Mouse (Mus musculus) CD8-positive naive resting alpha-beta T cell, adult 2 months (primary cell): ENCODE measurements around the gene Senp2.

Experiments used
- DNase-seq, 2 experiments: peaks; one replicate each; pipeline ENCODE4 v3.0.0; 2022; ENCODE audit warnings: low read depth in 2 of 2, low spot score in 2 of 2

The Senp2 gene

DNA sequence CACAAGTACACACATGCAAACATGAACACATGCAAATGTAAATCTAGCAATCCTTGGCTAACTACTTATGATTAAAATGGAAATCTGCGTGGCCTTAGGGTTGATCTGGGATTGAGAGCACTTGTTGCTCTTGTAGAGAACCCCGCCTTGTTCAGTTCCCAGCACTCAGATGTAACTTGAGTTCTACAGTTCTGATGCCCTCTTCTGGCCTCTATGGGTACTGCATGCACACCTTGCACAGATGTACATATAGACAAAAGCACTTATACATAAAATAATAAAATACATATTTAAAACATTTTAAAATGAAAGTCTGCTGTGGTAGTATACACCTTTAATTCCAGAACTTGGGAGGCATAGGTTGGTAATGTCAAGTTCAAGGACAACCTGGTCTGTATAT, 12.8 kb downstream of the Senp2 start:
- peak; percentile 14 to 39 for DNase-seq

- no peak for DNase-seq
Observed at GRCm38 (mm10) chr16:22027474-22027873, 18.2 kb downstream of the Senp2 start.

DNA sequence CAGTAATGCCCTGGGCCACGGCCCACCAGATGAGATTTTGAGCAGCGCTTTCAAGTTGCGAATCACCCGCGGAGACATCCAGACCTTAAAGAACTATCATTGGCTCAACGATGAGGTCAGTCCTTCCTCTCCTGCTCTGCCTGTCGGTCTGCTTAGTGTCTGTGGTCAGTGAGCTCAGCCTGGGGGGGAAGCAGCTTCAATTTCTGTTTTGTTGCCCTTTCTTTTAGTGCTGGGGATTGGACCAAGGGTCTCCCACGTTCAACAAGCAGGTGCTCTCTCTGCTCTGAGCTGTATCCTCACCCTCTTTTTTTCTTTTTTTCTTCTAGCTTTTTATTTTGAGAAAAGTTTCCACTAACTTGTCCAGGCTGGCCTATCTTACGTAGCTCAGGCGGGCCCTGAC, 29.3 kb downstream of the Senp2 start:
- no peak for DNase-seq

DNA sequence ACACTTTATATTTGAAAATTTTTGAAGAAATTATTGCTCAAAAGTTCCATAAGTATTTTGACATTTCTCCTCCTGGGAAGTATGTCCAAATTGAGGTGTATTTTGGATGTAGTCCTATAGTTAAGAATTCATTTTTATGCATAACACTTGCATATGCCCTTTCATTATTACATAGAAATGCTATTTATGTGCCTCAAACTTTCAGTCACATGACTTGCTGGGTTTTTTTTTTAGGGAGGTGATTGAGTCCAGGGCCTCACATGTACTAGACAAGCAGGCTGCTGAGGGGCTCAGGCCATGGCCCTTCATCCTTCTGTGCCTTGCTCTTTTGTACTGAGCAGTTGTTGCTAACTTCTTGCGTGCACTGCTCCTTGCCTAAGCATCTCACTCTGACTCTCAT, 30.7 kb downstream of the Senp2 start:
- DNase-seq: no peak

GRCm38 (mm10) chr16:22043830-22044229, 34.5 kb downstream of the Senp2 start:
- DNase-seq: no peak

- no peak for DNase-seq
Observed at GRCm38 (mm10) chr16:22045930-22046329, 36.6 kb downstream of the Senp2 start.

GRCm38 (mm10) chr16:22046739-22047366, 37.6 kb downstream of the Senp2 start:
- DNase-seq: no peak

GRCm38 (mm10) chr16:22053411-22053810, 44.1 kb downstream of the Senp2 start:
- no peak for DNase-seq

- DNase-seq: no peak
Observed at GRCm38 (mm10) chr16:22057498-22057897, 48.2 kb downstream of the Senp2 start.

DNA sequence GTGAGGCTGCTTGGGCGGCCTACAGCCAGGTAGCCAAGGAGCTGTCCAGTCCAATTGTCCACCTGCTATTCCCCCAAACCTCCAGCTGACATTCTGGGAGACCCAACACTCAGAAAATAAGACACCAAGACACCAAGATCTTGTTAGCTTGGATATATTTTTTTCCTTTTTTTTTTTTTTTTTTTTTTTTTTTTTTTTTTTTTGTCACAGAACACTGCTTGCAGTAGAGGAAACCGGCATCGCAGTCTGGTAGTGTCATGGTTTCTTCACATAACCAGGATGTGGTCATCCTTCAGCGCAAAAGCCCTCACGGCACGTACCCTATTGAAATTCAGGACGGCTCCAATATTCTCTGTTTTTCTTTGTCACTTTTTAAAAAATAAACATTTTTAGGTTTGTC, 49.6 kb downstream of the Senp2 start:
- DNase-seq: no peak

- DNase-seq: no peak
Observed at GRCm38 (mm10) chr16:22060416-22060815, 51.1 kb downstream of the Senp2 start.

DNA sequence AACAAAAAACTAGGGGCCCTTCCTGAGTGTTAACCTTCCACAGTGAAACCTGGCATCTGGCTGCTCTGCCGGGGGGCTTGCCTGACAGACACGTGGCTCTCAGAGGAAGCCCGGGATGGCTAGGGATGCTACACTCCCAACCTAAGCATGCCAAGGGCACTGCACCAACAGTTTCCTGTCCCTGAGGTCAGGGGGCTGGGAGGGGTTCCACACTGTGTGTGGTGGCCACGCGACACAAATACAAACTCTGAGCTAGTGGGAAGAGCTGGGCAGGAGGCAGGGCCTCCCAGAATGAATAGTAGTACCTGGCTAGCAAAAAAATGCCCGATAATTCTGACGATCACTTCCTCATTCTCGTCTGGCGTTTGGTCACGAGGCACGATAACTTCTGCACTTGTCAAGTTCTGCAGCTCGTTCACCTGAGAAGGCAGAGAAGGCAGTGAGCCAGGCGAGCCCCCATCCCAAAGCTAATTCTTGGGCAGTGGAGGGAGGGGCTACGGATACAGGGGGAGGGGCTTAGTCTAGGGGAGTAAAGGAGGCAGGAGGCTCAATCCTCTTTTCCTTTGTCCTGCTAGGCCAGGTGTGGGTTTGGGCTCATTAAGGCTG, 52.4 kb downstream of the Senp2 start:
- no peak for DNase-seq

DNA sequence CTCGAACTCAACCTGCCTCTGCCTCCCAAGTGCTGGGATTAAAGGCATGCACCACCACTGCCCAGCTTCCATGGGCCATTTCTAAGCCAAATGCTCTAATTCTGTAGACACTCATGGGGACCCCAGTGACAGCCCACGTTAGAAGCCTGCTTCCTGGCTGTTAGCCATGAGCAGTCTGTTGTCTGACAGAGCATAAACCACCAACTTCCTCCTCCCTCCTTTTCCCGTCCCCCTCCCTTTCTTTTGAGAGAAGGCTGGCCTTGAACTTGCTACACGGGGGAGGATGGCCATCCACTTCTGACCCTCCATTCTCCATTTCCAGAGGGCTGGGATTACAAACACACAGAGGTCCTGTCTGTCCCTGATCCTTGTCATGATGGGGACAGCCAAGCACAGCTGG, 53.0 kb downstream of the Senp2 start:
- DNase-seq: peak in 1 of 2 experiments; percentile 2

GRCm38 (mm10) chr16:22065536-22065935, 56.3 kb downstream of the Senp2 start:
- no peak for DNase-seq

DNA sequence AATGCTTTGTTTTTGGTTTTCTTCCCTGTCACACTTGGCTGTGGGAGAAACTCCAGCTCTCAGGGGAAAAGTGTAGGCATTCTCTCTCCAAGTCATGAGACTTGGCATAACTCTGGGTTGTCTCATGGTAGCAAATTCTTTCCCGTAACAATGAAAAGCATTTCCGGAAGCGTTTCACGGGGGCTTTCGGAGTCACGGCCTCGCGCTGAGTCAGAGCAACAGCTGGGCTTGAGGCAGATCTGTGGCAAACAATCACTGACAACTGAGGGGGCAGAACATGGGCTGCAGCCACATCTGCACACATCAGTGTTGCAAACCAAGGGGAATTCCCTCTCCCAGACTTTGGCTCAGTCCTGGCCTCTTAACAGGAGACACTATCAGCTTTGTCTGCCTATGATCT, 58.1 kb downstream of the Senp2 start:
- no peak for DNase-seq

- no peak for DNase-seq
Observed at GRCm38 (mm10) chr16:22071361-22071760, 62.1 kb downstream of the Senp2 start.

DNA sequence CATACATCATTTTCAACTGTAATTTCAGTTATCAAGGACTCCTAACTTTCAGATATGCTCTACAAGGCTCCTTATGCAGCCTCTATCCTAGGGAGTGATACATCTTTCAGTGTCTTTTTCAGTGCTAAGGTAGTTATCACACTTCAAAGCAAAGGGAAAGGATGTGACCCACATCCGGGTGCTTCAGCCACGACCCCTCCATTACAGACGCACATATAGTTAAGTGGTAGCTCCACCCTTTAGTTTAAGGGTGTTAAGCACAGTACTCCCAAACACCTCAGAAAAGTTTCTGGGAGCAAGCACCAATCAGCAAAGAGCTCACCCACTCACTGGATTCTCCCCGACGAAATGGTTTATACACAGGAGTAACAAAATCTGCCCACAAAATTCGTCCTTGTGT, 65.8 kb downstream of the Senp2 start:
- DNase-seq: peak; percentile 3 to 29

DNA sequence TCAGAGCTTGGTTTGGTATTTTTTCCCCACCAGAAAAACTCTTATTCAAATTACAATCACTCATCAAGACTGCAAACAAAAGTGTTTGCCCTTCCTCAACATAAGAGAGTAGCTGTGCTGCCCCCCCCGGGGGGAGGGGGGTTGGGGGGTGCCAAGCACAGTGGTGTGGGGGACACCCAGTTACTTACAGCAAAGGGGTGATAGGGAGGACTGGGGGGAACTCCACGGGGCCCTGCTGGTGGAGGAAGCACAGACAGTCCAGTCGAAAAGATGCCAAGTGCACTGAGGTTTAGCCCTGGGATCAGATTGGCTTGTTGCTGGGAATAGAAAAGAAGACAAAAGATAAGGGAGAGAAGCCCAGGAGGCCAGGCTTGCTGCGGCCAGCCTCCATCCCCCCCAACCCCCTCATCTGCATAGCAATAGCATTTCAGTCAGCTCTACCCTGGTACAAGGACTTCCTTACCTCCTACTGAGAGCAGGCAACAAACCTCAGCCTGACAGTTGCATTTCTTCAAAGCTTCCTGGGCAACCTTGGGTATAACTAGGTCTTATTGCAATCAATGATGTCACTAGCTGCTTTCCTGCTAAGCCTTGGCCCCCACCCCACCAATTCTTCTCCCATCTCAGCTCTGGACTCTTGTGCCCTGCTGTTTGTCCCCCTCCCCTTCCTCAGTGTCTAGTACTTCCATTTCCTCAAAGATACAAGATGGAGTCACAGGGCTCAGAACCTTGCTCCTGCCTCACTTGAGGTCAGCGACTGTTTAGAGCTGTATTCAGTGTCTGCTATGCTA, 66.7 kb downstream of the Senp2 start:
- DNase-seq: no peak

GRCm38 (mm10) chr16:22076620-22076941, 67.3 kb downstream of the Senp2 start:
- DNase-seq: no peak

DNA sequence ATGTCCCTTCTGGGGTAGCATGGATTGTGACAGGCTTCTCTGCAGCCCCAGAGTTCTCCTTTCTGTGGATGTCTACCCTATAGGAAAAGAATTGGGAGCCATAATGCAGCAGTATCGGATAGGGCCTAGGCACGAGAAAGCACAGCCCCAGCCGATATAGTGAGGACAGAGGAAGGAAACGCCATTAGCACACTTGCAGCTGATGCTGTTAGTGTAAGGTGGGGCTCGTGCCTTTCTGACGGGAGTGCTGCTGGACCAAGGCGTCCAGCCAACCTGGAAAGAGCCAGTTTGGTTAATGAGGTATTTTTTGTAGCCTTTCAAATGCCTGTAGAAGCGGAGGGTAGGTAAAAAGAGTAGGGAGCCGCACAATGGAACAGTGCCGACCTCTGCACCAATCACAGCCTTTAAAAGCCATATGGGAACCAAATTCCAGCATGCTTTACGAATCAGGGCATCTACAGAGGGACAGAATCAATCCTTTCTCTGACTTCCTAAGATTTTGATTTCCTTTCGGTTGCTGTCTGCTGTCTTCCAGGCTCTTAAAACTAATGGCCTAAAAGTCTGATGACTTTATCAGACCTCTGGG, 70.9 kb downstream of the Senp2 start:
- DNase-seq: no peak

- DNase-seq: no peak
Observed at GRCm38 (mm10) chr16:22085411-22085810, 76.1 kb downstream of the Senp2 start.

GRCm38 (mm10) chr16:22091255-22091783, 82.0 kb downstream of the Senp2 start:
- DNase-seq: no peak
